Mouse (Mus musculus) midbrain, embryonic 16.5 days (tissue): Measurements from ENCODE around the gene Piwil4. TPM values are rescaled to one million over a fixed set of nuclear protein-coding genes. Genes with fewer than 3 reads are reported as not detected.
"Not testable (repeated sequence)": the region's sequence is repeated elsewhere in the genome, so short reads cannot be mapped to it uniquely, and the experiment has no call there.

ENCODE experiments used
- ATAC-seq: fragments of 200-750 bp; cut with Nextera tagmentation; 2 replicates; pipeline ENCODE4 v1.8.0; 2017; ENCODE audit warnings: moderate TSS enrichment
- H3K27ac ChIP-seq: fragments of 300-500 bp; sonication (generic); 2 replicates; pipeline ENCODE4 v1.5.1; 2014; ENCODE audit warnings: mild to moderate bottlenecking, low read length, mixed read lengths
- H3K27me3 ChIP-seq: fragments of 300-500 bp; sonication (generic); 2 replicates; pipeline ENCODE4 v1.6.1; 2014; ENCODE audit warnings: low read depth, low read length, mixed read lengths; ENCODE audit not compliant: control insufficient read depth, insufficient read depth
- H3K36me3 ChIP-seq: fragments of 300-500 bp; sonication (generic); 2 replicates; pipeline ENCODE4 v1.6.1; 2014; ENCODE audit warnings: mild to moderate bottlenecking, low read length, moderate library complexity, mixed read lengths; ENCODE audit not compliant: control insufficient read depth, insufficient read depth
- H3K4me1 ChIP-seq: fragments of 300-500 bp; sonication (generic); 2 replicates; pipeline ENCODE4 v1.6.1; 2014; ENCODE audit warnings: mild to moderate bottlenecking, low read length, mixed read lengths; ENCODE audit not compliant: control insufficient read depth, insufficient read depth
- H3K4me2 ChIP-seq: fragments of 300-500 bp; sonication (generic); 2 replicates; pipeline ENCODE4 v1.6.1; 2014; ENCODE audit warnings: mild to moderate bottlenecking, low read length, mixed read lengths
- H3K4me3 ChIP-seq: fragments of 300-500 bp; sonication (generic); 2 replicates; pipeline ENCODE4 v1.5.1; 2014; ENCODE audit warnings: low read depth, mild to moderate bottlenecking, low read length, moderate library complexity, mixed read lengths
- H3K9ac ChIP-seq: fragments of 300-500 bp; sonication (generic); 2 replicates; pipeline ENCODE4 v1.6.1; 2014; ENCODE audit warnings: low read depth, low read length, mixed read lengths
- H3K9me3 ChIP-seq: fragments of 300-500 bp; sonication (generic); replicated peaks from 2 replicates; pipeline ENCODE4 v1.6.1; 2014; ENCODE audit warnings: mild to moderate bottlenecking, low read length, mixed read lengths; ENCODE audit not compliant: control insufficient read depth, poor library complexity, severe bottlenecking
- WGBS: fragments of 180-500 bp; shearing (Covaris S2); extraction: QIAGEN DNeasy Blood & Tissue Kit; methylation state at CpG from one replicate; pipeline ENCODE4 v1.1.7; 2014; 5-methylcytosine and 5-hydroxymethylcytosine counted together
- polyA plus RNA-seq: library from polyadenylated mRNA; unstranded; fragments of >200 nt; fragmentation: Nextera tagmentation; extraction: Ambion mirVana; gene quantifications from 2 replicates; pipeline ENCODE4 v1.2.1, GENCODE M21; 2015

Gene Piwil4
- polyA plus RNA-seq, 1 experiment from 2014 or later = 0.34 TPM

DNA sequence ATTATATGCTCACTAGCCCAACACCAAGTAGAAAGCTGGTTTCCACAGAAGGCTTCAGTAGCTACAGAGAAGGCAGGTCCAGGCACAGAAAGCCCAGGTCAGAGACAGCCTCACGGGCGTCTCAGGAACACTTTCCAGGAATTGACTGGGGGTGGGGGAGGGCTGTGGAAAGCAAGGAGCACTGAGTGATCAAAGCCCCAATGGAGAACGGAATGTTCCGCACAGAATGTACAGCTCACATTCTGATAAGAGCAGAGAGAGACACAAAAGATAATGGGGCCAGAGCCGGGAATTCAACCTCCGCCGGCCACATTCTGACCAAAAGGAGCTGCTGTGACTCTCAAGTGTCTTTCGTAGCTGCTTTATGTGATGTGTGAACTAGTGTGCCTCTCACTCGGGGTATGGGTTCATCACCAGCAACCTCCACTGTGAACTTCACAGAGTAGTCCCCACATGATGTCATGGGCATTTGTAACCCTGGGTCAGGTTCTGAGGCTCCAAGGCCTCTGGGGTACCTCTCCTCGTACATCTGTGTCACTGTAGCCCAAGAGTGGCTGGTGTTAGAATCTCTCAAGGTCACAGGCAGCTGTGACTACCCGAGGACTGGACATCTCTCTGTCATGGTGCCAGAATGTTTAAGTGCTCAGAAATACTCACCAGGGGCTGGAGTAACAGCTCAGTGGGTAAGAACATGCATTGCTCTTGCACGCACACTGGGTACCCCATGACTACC, 51.0 kb downstream of the Piwil4 start:
- no peak overlapping the region for H3K27ac ChIP-seq
- no peak overlapping the region for H3K4me3 ChIP-seq
- 73% methylated on average over 12 of the region's 12 CpGs for WGBS
- no peaks in the 10 kb centered on the region for H3K27me3 ChIP-seq
- H3K36me3 ChIP-seq = no peaks in the 10 kb centered on the region
- no peak overlapping the region for H3K4me2 ChIP-seq
- H3K4me1 ChIP-seq = no peaks in the 10 kb centered on the region
- no peaks in the 10 kb centered on the region for H3K9me3 ChIP-seq
- no peak overlapping the region for H3K9ac ChIP-seq
- no peak for ATAC-seq

- H3K4me2 ChIP-seq = no peak overlapping the region
- no peak overlapping the region for H3K27ac ChIP-seq
- 78% methylated on average over 4 of the region's 4 CpGs for WGBS
- H3K4me1 ChIP-seq = no peaks in the 10 kb centered on the region
- no peak overlapping the region for H3K4me3 ChIP-seq
- no peaks in the 10 kb centered on the region for H3K9me3 ChIP-seq
- no peak overlapping the region for H3K9ac ChIP-seq
- no peaks in the 10 kb centered on the region for H3K27me3 ChIP-seq
- ATAC-seq = no peak
- H3K36me3 ChIP-seq = no peaks in the 10 kb centered on the region
Measured at GRCm38 (mm10) chr9:14684363-14684762, 56.2 kb downstream of the Piwil4 start.

GRCm38 (mm10) chr9:14682741-14683140, 57.8 kb downstream of the Piwil4 start:
- Histone ChIP-seq H3K9me3 (no peaks in the 10 kb centered on the region), H3K27me3 (no peaks in the 10 kb centered on the region), H3K9ac (no peak overlapping the region), H3K27ac (no peak overlapping the region), H3K4me2 (no peak overlapping the region), H3K4me1 (no peaks in the 10 kb centered on the region), H3K36me3 (no peaks in the 10 kb centered on the region), H3K4me3 (no peak overlapping the region)
- ATAC-seq = no peak; the same call in 1 of the 2 replicates

DNA sequence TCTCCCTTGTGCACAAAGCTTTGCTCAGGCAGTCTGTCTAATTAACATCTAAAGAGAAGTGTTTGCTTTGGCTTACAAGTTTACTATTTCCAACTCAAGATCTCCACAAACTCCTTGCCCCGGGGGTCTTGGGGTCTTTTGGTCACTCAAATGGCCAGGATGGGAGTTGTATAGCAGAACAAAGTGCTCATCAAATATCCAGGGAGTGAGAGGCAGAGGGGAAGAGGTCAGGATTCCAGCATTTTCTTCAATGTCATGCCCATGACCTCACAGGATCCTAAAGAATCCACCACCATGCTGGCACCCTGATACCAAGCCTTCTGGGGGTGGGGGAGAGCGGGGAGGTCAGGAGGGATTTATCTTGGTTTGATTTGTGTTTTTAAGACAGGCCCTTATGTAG, 59.9 kb downstream of the Piwil4 start:
- H3K4me2 ChIP-seq = no peak overlapping the region
- no peaks in the 10 kb centered on the region for H3K27me3 ChIP-seq
- no peaks in the 10 kb centered on the region for H3K36me3 ChIP-seq
- H3K9me3 ChIP-seq = no peaks in the 10 kb centered on the region
- H3K27ac ChIP-seq = no peak overlapping the region
- WGBS = 61% methylated on average over 2 of the region's 2 CpGs
- no peak overlapping the region for H3K9ac ChIP-seq
- H3K4me1 ChIP-seq = no peaks in the 10 kb centered on the region
- H3K4me3 ChIP-seq = no peak overlapping the region
- no peak for ATAC-seq

DNA sequence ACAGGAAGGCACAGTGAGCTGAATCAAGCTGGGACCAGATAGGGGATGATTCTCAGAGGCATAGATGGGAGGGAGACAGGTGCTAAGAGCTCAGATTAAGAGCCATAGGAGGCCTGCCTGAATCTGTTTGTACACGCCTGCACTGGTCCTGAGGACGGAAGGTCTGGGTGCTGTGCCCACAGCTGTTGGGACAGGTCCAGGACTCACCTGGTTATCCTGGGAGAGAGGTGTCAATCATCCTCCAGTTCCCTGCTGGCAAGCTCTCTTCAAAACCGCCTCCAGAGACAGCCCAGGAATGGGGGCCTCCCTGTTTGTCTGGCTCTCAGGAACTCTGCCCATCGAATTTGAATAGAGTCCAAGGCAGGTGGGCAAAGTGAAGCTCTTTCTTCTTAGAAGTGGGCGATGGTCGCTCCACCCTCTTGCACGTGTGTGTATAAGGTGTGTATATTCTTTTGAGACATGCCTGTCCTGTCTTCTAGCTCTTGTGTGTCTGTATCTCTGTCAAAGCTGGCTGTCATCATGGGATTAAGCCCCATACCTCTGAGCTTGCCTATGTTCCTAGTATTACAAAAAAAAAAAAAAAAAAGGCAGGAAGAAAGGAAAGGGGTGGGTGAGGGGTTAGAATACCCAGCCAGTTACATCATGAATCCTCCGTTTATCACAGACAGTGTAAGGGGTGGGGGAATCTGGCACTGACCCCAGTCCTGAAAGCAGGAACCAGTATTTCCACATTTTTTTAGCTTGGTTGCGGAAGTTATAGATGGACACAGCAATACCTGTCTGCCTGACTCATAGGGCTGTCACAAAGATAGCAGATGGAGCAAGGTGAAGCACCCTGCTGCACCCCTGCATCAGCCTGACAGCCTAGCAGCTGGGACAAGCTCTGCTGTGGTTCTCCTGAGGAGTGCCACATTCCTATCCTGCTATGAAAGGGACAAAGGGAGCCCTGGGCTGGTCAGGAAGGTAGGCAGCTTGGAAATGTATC, 64.5 kb downstream of the Piwil4 start:
- Histone ChIP-seq H3K4me1 (no peaks in the 10 kb centered on the region), H3K27ac (no peak overlapping the region), H3K9ac (no peak overlapping the region), H3K9me3 (no peaks in the 10 kb centered on the region), H3K4me3 (no peak overlapping the region), H3K4me2 (no peak overlapping the region), H3K36me3 (no peaks in the 10 kb centered on the region), H3K27me3 (no peaks in the 10 kb centered on the region)
- 63% methylated on average over 9 of the region's 9 CpGs for WGBS
- ATAC-seq = no peak

GRCm38 (mm10) chr9:14674506-14674905, 66.0 kb downstream of the Piwil4 start:
- Histone ChIP-seq H3K9ac (no peak overlapping the region), H3K4me3 (no peak overlapping the region), H3K4me1 (no peaks in the 10 kb centered on the region), H3K36me3 (no peaks in the 10 kb centered on the region), H3K9me3 (no peaks in the 10 kb centered on the region), H3K4me2 (no peak overlapping the region), H3K27ac (no peak overlapping the region), H3K27me3 (no peaks in the 10 kb centered on the region)
- 92% methylated on average over 8 of the region's 8 CpGs for WGBS
- no peak for ATAC-seq

DNA sequence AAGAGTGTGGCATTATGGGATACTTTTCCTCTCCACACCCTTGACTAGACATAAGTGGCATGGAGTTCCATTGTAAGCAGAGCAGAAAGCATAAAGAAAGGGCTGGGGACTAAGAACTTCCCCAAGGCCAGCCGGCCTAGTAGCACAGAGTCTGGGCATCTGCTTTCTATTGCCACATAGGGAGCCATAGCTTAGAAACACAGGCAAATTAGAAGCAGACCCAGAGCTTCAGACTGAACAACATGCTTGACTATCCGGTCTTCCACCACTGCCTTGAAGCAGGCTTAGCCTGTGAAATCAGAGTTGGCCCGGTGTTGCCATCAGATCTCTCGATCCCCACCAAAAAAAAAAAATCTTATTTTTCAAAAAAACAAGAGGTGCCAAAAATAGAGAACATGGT, 67.4 kb downstream of the Piwil4 start:
- no peak for ATAC-seq
- no peaks in the 10 kb centered on the region for H3K4me1 ChIP-seq
- no peak overlapping the region for H3K9ac ChIP-seq
- H3K27ac ChIP-seq = no peak overlapping the region
- no peaks in the 10 kb centered on the region for H3K27me3 ChIP-seq
- no peaks in the 10 kb centered on the region for H3K36me3 ChIP-seq
- WGBS = 83% methylated on average over 4 of the region's 4 CpGs
- no peaks in the 10 kb centered on the region for H3K9me3 ChIP-seq
- H3K4me2 ChIP-seq = no peak overlapping the region
- no peak overlapping the region for H3K4me3 ChIP-seq

- not testable (repeated sequence) for H3K27ac ChIP-seq, H3K4me1 ChIP-seq, H3K27me3 ChIP-seq, H3K36me3 ChIP-seq, ATAC-seq, H3K9me3 ChIP-seq, H3K4me2 ChIP-seq, H3K4me3 ChIP-seq, H3K9ac ChIP-seq
- WGBS = 34% methylated on average over 5 of the region's 5 CpGs
Measured at GRCm38 (mm10) chr9:14671965-14672364, 68.6 kb downstream of the Piwil4 start.

DNA sequence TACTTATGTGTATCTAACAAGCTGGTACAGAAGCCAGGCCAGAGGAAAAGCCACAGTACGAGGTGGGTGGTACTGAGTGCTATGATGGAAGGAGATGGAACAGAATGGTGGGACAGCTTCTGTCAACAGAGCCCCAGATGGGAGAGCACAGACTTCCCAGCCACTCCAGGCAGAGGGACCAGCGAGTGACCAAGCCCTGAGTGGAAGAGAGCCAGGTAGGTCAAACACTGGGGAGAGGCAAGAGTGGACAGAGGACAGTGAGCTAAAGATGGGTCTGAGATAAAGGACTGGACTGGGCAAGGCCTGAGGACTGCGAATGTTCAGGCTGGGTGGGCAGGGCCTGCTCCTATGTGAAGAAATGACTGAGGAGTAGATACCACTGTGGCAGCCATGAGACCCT, 72.2 kb downstream of the Piwil4 start:
- no peak overlapping the region for H3K4me3 ChIP-seq
- H3K4me1 ChIP-seq = no peaks in the 10 kb centered on the region
- no peak overlapping the region for H3K27ac ChIP-seq
- H3K27me3 ChIP-seq = no peaks in the 10 kb centered on the region
- no peaks in the 10 kb centered on the region for H3K9me3 ChIP-seq
- no peak for ATAC-seq
- WGBS = 90% methylated on average over 3 of the region's 3 CpGs
- no peak overlapping the region for H3K4me2 ChIP-seq
- no peaks in the 10 kb centered on the region for H3K36me3 ChIP-seq
- no peak overlapping the region for H3K9ac ChIP-seq
